Mouse (Mus musculus): ENCODE measurements around the gene Dcst1.

Gene Dcst1

GRCm38 (mm10) chr3:89332013-89332412, 33.0 kb downstream of the Dcst1 start:
- no peak for DNase-seq (ENCODE audit: low read depth)

- no peak for DNase-seq (ENCODE audit: low read depth)
Observed at GRCm38 (mm10) chr3:89331561-89331960, 33.5 kb downstream of the Dcst1 start.

GRCm38 (mm10) chr3:89330948-89331347, 34.1 kb downstream of the Dcst1 start:
- no peak for DNase-seq (ENCODE audit: low read depth)

GRCm38 (mm10) chr3:89330346-89330745, 34.7 kb downstream of the Dcst1 start:
- DNase-seq (ENCODE audit: low read depth) = no peak

GRCm38 (mm10) chr3:89328623-89329022, 36.4 kb downstream of the Dcst1 start:
- DNase-seq (ENCODE audit: low read depth) = no peak

GRCm38 (mm10) chr3:89327371-89327870, 37.6 kb downstream of the Dcst1 start:
- DNase-seq (ENCODE audit: low read depth) = no peak

- no peak for DNase-seq (ENCODE audit: low read depth)
Observed at GRCm38 (mm10) chr3:89325882-89326281, 39.2 kb downstream of the Dcst1 start.

GRCm38 (mm10) chr3:89322514-89323165, 42.4 kb downstream of the Dcst1 start, which contains the start of gene Efna3:
TSS of gene Efna3 (minus strand) at chr3:89322965.
- DNase-seq (ENCODE audit: low read depth) = no peak

GRCm38 (mm10) chr3:89322131-89322500, 42.9 kb downstream of the Dcst1 start:
- DNase-seq (ENCODE audit: low read depth) = no peak

- no peak for DNase-seq (ENCODE audit: low read depth)
Observed at GRCm38 (mm10) chr3:89321183-89322130, 43.6 kb downstream of the Dcst1 start.

- no peak for DNase-seq (ENCODE audit: low read depth)
Observed at GRCm38 (mm10) chr3:89320581-89321182, 44.4 kb downstream of the Dcst1 start.

GRCm38 (mm10) chr3:89319591-89320350, 45.3 kb downstream of the Dcst1 start:
- no peak for DNase-seq (ENCODE audit: low read depth)

GRCm38 (mm10) chr3:89318971-89319590, 46.0 kb downstream of the Dcst1 start:
- no peak for DNase-seq (ENCODE audit: low read depth)

GRCm38 (mm10) chr3:89318316-89318715, 46.7 kb downstream of the Dcst1 start:
- DNase-seq (ENCODE audit: low read depth) = no peak

- no peak for DNase-seq (ENCODE audit: low read depth)
Observed at GRCm38 (mm10) chr3:89317246-89317645, 47.8 kb downstream of the Dcst1 start.

GRCm38 (mm10) chr3:89316833-89317232, 48.2 kb downstream of the Dcst1 start:
- peak; percentile 79 for DNase-seq (ENCODE audit: low read depth)

GRCm38 (mm10) chr3:89315930-89316831, 48.9 kb downstream of the Dcst1 start:
- no peak for DNase-seq (ENCODE audit: low read depth)

GRCm38 (mm10) chr3:89315195-89315929, 49.7 kb downstream of the Dcst1 start:
- no peak for DNase-seq (ENCODE audit: low read depth)

- DNase-seq (ENCODE audit: low read depth) = no peak
Observed at GRCm38 (mm10) chr3:89314791-89315190, 50.3 kb downstream of the Dcst1 start.

- no peak for DNase-seq (ENCODE audit: low read depth)
Observed at GRCm38 (mm10) chr3:89314340-89314739, 50.7 kb downstream of the Dcst1 start.
